Mouse (Mus musculus): ENCODE data around the gene Mov10l1.

- TF ChIP-seq POLR2A (IDR thresholded peaks at IDR 0.05; ENCODE audit: extremely low read depth, insufficient read depth, low read length) (no peak), CTCF (IDR thresholded peaks at IDR 0.05; ENCODE audit: low read depth, low read length) (no peak)
Observed at GRCm38 (mm10) chr15:89097450-89097849, 114.7 kb downstream of the Mov10l1 start.

All from liver, adult 2 months (tissue).